Comparison of ENCODE assay signal across 19 mouse cellular contexts in the genomic region with DNA sequence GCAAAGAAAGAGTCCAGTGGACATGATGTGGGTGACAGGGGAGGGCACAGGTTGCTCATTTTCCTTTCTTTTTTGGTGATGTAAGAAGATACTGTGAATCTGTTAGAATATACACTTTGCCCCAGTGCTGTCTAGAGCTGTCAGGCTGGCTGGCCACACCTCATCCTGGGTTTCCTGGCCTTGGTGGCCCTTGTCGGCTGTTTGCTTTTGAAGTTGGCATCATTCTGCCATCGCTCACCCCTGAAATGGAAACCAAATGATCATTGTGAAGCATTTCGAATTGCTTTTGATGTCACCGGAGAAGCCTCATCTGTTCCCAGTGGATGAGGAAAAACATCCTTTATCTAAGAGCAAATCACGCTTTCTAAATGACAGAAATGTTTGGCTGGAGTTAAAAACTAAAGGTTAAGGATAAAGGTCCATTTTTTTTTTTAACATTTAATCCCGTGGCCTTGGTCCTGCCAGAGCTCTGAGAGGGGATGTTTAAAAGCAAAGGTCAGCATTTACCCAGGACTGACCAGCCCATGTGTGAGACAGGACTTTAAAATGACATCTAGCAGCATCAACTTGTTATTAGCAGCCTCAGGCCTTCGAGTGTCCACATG.
"Had no signal": no experiment of that assay in that cellular context is flagged by ENCODE, and none has a peak within 500 bp of the region (broad histone marks: within the 10 kb centered on the region; RNA-seq: fewer than 3 reads in every experiment).

No protein-coding gene starts in this region.

- H3K4me1 ChIP-seq: midbrain, embryonic 12.5 days; midbrain, embryonic 15.5 days; neural tube, embryonic 12.5 days; neural tube, embryonic 15.5 days had no signal

- H3K27ac ChIP-seq: limb, embryonic 12.5 days; limb, embryonic 15.5 days; liver, embryonic 13.5 days; macrophage; midbrain, embryonic 12.5 days; midbrain, embryonic 15.5 days; neural tube, embryonic 12.5 days; neural tube, embryonic 15.5 days; stomach, postnatal 0 days had no signal

- H3K36me3 ChIP-seq: limb, embryonic 12.5 days; limb, embryonic 15.5 days; liver, embryonic 13.5 days; midbrain, embryonic 12.5 days; midbrain, embryonic 15.5 days; neural tube, embryonic 12.5 days; neural tube, embryonic 15.5 days had no signal

- H3K4me3 ChIP-seq: limb, embryonic 12.5 days; limb, embryonic 15.5 days; liver, embryonic 13.5 days; midbrain, embryonic 12.5 days; midbrain, embryonic 15.5 days; neural tube, embryonic 12.5 days; neural tube, embryonic 15.5 days had no signal

- DNase-seq: kidney, postnatal 14 days; kidney, postnatal 4 days; left cerebral cortex, postnatal 4 days; liver, embryonic 13.5 days; lung, embryonic 14.5 days; right cerebral cortex, adult 18-20 months; right cerebral cortex, postnatal 14 days; right cerebral cortex, postnatal 4 days; thymus, adult 2 months; thymus, postnatal 14 days; thymus, postnatal 4 days had no signal

- H3K27me3 ChIP-seq: limb, embryonic 12.5 days; limb, embryonic 15.5 days; liver, embryonic 13.5 days; midbrain, embryonic 12.5 days; midbrain, embryonic 15.5 days; neural tube, embryonic 12.5 days; neural tube, embryonic 15.5 days had no signal
